31 mouse cellular contexts compared by ENCODE assay signal in the genomic region with DNA sequence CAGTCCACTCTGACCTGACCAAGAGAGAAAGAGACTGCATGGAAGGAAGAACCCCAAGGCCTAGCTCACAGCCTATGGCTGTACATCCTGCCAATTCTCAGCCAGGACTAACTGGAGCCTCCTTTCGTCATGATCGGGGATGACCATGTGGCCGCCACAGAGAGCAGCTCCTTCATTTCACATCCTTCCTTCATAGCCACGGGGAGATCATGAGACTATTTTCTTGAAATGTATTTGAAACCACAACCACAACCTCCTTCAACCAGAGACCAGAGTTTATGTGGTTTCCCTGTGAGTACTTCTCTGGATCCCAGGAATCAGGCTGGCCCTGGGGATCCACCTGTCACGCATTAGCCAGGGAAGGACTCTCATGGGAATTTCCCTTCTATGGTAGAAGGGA. TPM values are rescaled to one million over a fixed set of nuclear protein-coding genes. Genes with fewer than 3 reads are reported as not detected.
DNase-seq lines count a peak whose midpoint lies in the region; ATAC-seq and TF ChIP-seq lines count a peak whose summit lies in the region.
"Had no signal": no experiment of that assay in that cellular context is flagged by ENCODE, and none has a peak within 500 bp of the region (broad histone marks: within the 10 kb centered on the region; RNA-seq: fewer than 3 reads in every experiment).

No protein-coding gene starts in this region.

- no peak overlapping the region for H3K4me2 ChIP-seq in forebrain, embryonic 11.5 days (ENCODE audit: low read depth, low read length, severe bottlenecking)
- H3K4me2 ChIP-seq in forebrain, embryonic 15.5 days (replicated peaks), result no peak overlapping the region
- H3K4me2 ChIP-seq in liver, postnatal 0 days (ENCODE audit: low read depth, low read length), result no peak overlapping the region
- H3K4me2 ChIP-seq: embryonic facial prominence, embryonic 13.5 days; heart, embryonic 13.5 days; hindbrain, embryonic 14.5 days; intestine, embryonic 15.5 days had no signal

- WGBS in forebrain, embryonic 11.5 days, result 81% methylated on average over 5 of the region's 5 CpGs
- WGBS in forebrain, embryonic 15.5 days, result 84% methylated on average over 5 of the region's 5 CpGs
- 64% methylated on average over 5 of the region's 5 CpGs for WGBS in liver, postnatal 0 days (ENCODE audit: insufficient replicate concordance)

- no peak for TF ChIP-seq EP300 in liver, postnatal 0 days (IDR thresholded peaks at IDR 0.05; ENCODE audit: low read depth)

- ATAC-seq in forebrain, embryonic 11.5 days (replicated peaks; ENCODE audit: low FRiP score), result no peak
- ATAC-seq in forebrain, embryonic 15.5 days (replicated peaks), result no peak
- ATAC-seq in common myeloid progenitor, adult 5-6 weeks (replicated peaks; ENCODE audit: low read depth, poor library complexity, severe bottlenecking), result peak; percentile 27
- ATAC-seq in megakaryocyte progenitor cell, adult 5-6 weeks (replicated peaks; ENCODE audit: poor library complexity), result 0 out of 2 replicates have a peak, but pooled peaks have one; percentile 17
- ATAC-seq in liver, postnatal 0 days, result no peak
- no peak for ATAC-seq in inflammation-experienced regulatory T-cells, adult 6 months
- ATAC-seq: forebrain, embryonic 14.5 days; hindbrain, postnatal 0 days; intestine, embryonic 15.5 days; Patski had no signal

- H3K27me3 ChIP-seq in forebrain, embryonic 11.5 days (ENCODE audit: control insufficient read depth, insufficient read depth, low read length), result no peaks in the 10 kb centered on the region
- H3K27me3 ChIP-seq in forebrain, embryonic 15.5 days, result peaks cover 41% of the 10 kb centered on the region
- no peaks in the 10 kb centered on the region for H3K27me3 ChIP-seq in liver, postnatal 0 days (ENCODE audit: insufficient read depth, low read length)
- H3K27me3 ChIP-seq: intestine, embryonic 15.5 days; Patski had no signal

- no peak for TF ChIP-seq CTCF in liver, postnatal 0 days (IDR thresholded peaks at IDR 0.05; ENCODE audit: low read depth)

- H3K27ac ChIP-seq in forebrain, embryonic 11.5 days (ENCODE audit: low read depth, low read length), result no peak overlapping the region
- no peak overlapping the region for H3K27ac ChIP-seq in forebrain, embryonic 15.5 days (replicated peaks)
- H3K27ac ChIP-seq in liver, postnatal 0 days (ENCODE audit: low read depth), result no peak overlapping the region
- H3K27ac ChIP-seq: embryonic facial prominence, embryonic 10.5 days; embryonic facial prominence, embryonic 13.5 days; forebrain, embryonic 10.5 days; heart, adult 2 months; heart, embryonic 10.5 days; heart, embryonic 13.5 days; hindbrain, embryonic 14.5 days; hindbrain, postnatal 0 days; intestine, embryonic 15.5 days had no signal

- no peaks in the 10 kb centered on the region for H3K9me3 ChIP-seq in forebrain, embryonic 11.5 days (ENCODE audit: control insufficient read depth, low read length)
- no peaks in the 10 kb centered on the region for H3K9me3 ChIP-seq in forebrain, embryonic 15.5 days
- no peaks in the 10 kb centered on the region for H3K9me3 ChIP-seq in liver, postnatal 0 days (ENCODE audit: low read length)
- H3K9me3 ChIP-seq: embryonic facial prominence, embryonic 10.5 days; embryonic facial prominence, embryonic 13.5 days; forebrain, embryonic 10.5 days; heart, embryonic 10.5 days; heart, embryonic 13.5 days; intestine, embryonic 15.5 days had no signal

- no peaks in the 10 kb centered on the region; the same call in 1 of the 2 replicates for H3K4me1 ChIP-seq in forebrain, embryonic 11.5 days (replicated peaks; ENCODE audit: control insufficient read depth, insufficient read depth, low read length)
- peaks cover 26% of the 10 kb centered on the region for H3K4me1 ChIP-seq in forebrain, embryonic 15.5 days
- H3K4me1 ChIP-seq in liver, postnatal 0 days (ENCODE audit: insufficient read depth), result peaks cover 29% of the 10 kb centered on the region

- H3K36me3 ChIP-seq in forebrain, embryonic 11.5 days (ENCODE audit: control insufficient read depth, insufficient read depth, low read length), result no peaks in the 10 kb centered on the region
- no peaks in the 10 kb centered on the region for H3K36me3 ChIP-seq in forebrain, embryonic 15.5 days
- H3K36me3 ChIP-seq in liver, postnatal 0 days (replicated peaks; ENCODE audit: insufficient read depth, low read length), result no peaks in the 10 kb centered on the region
- H3K36me3 ChIP-seq: embryonic facial prominence, embryonic 10.5 days; embryonic facial prominence, embryonic 13.5 days; forebrain, embryonic 10.5 days; heart, embryonic 10.5 days; heart, embryonic 13.5 days; intestine, embryonic 15.5 days had no signal

- peak; percentile 29 for DNase-seq in forebrain, embryonic 11.5 days (ENCODE audit: low spot score)
- peak; percentile 41 for DNase-seq in CD4-positive helper T cell, adult 2 months (ENCODE audit: low read depth, low spot score)
- DNase-seq in liver, postnatal 0 days, result no peak
- no peak for DNase-seq in kidney, postnatal 25 days
- DNase-seq: adrenal gland, adult 2 months; adrenal gland, postnatal 14 days; B cell, adult 2 months; cerebellum, adult 11 months; cerebellum, adult 2 months; cerebellum, adult 9-11 months; cerebellum, postnatal 25 days; embryo, embryonic 11 days; gastrocnemius, postnatal 25 days; heart, adult 2 months; heart, postnatal 14 days; heart, postnatal 4 days had no signal

- H3K9ac ChIP-seq in forebrain, embryonic 11.5 days (ENCODE audit: low read length), result no peak overlapping the region
- H3K9ac ChIP-seq in forebrain, embryonic 15.5 days (replicated peaks), result no peak overlapping the region
- H3K9ac ChIP-seq in liver, postnatal 0 days (replicated peaks), result no peak overlapping the region
- H3K9ac ChIP-seq: embryonic facial prominence, embryonic 13.5 days; heart, embryonic 13.5 days; hindbrain, embryonic 14.5 days; intestine, embryonic 15.5 days had no signal

- no peak overlapping the region for H3K4me3 ChIP-seq in forebrain, embryonic 11.5 days (ENCODE audit: low read depth, low read length)
- H3K4me3 ChIP-seq in forebrain, embryonic 15.5 days, result no peak overlapping the region
- H3K4me3 ChIP-seq in liver, postnatal 0 days (ENCODE audit: low read depth, low read length), result no peak overlapping the region
- H3K4me3 ChIP-seq: embryonic facial prominence, embryonic 10.5 days; embryonic facial prominence, embryonic 13.5 days; erythroblast, embryonic 14.5 days; forebrain, embryonic 10.5 days; heart, adult 2 months; heart, embryonic 10.5 days; heart, embryonic 13.5 days; intestine, embryonic 15.5 days had no signal

RNA-seq across cellular contexts. Expression of a gene that starts 2.5 kb away (rescaled TPM):
- polyA plus RNA-seq in forebrain, embryonic 11.5 days (2014; fragmentation: Nextera tagmentation; extraction: Ambion mirVana), result 18.7 and 19.1 TPM in 2 replicates
- polyA plus RNA-seq in forebrain, embryonic 15.5 days (2015; fragmentation: Nextera tagmentation; extraction: Ambion mirVana), result 11.4 and 13.3 TPM in 2 replicates
- total RNA-seq in common myeloid progenitor, adult 5-6 weeks (2017), result 49.4 and 64.4 TPM in 2 replicates
- total RNA-seq in megakaryocyte progenitor cell, adult 5-6 weeks (2015), result 31.1 and 32.2 TPM in 2 replicates
- 29.4 and 37.2 TPM in 2 replicates for total RNA-seq in megakaryocyte progenitor cell, adult 5-6 weeks (2017)
- 15.4 and 16.4 TPM in 2 replicates for polyA plus RNA-seq in liver, postnatal 0 days (2015; fragmentation: Nextera tagmentation; extraction: Ambion mirVana)
- polyA plus RNA-seq in inflammation-experienced regulatory T-cells, adult 6 months (2017; shearing (Covaris generic)), result 10 to 100 TPM; 25.2 to 40.4 (median 33.7) TPM

RNA-seq across cellular contexts. Expression of a gene that starts 6.1 kb away (rescaled TPM):
- polyA plus RNA-seq in forebrain, embryonic 11.5 days (2014; fragmentation: Nextera tagmentation; extraction: Ambion mirVana), result 1.3 and 1.5 TPM in 2 replicates
- 0.71 and 1.0 TPM in 2 replicates for polyA plus RNA-seq in forebrain, embryonic 15.5 days (2015; fragmentation: Nextera tagmentation; extraction: Ambion mirVana)
- total RNA-seq in common myeloid progenitor, adult 5-6 weeks (2017), result 44.4 and 52.7 TPM in 2 replicates
- 25.3 and 31.0 TPM in 2 replicates for total RNA-seq in megakaryocyte progenitor cell, adult 5-6 weeks (2015)
- 31.5 and 32.4 TPM in 2 replicates for total RNA-seq in megakaryocyte progenitor cell, adult 5-6 weeks (2017)
- 4.7 and 6.0 TPM in 2 replicates for polyA plus RNA-seq in liver, postnatal 0 days (2015; fragmentation: Nextera tagmentation; extraction: Ambion mirVana)
- 10 to 100 TPM; 31.2 to 34.1 (median 31.3) TPM for polyA plus RNA-seq in inflammation-experienced regulatory T-cells, adult 6 months (2017; shearing (Covaris generic))

Comparison
In these comparisons a context has a peak if more than half of its experiments do, and no peak if none do; other contexts are left out.
1. ATAC-seq: peak in common myeloid progenitor, adult 5-6 weeks (single experiment) and megakaryocyte progenitor cell, adult 5-6 weeks (single experiment); none in forebrain, embryonic 11.5 days (single experiment), forebrain, embryonic 15.5 days (single experiment), liver, postnatal 0 days (single experiment) and inflammation-experienced regulatory T-cells, adult 6 months (single experiment).
2. DNase-seq: peak in forebrain, embryonic 11.5 days (single experiment) and CD4-positive helper T cell, adult 2 months (single experiment); none in liver, postnatal 0 days (single experiment) and kidney, postnatal 25 days (0 of 2).